Mouse (Mus musculus): ENCODE measurements at regions not wholly inside any gene's neighbourhood (a gene's known extent, or its start where the extent isn't known, plus 50 kb on each side); places are given as distances from the start of the nearest gene placed in this dataset.

GRCm38 (mm10) chr11:113028235-113028919 is 246.4 kb downstream of the Sox9 start:
- DNase-seq (ENCODE audit: low read depth) = no peak

GRCm38 (mm10) chr11:113031405-113031804 is 249.4 kb downstream of the Sox9 start:
- no peak for DNase-seq (ENCODE audit: low read depth)

GRCm38 (mm10) chr11:113032487-113033228 is 250.6 kb downstream of the Sox9 start:
- no peak for DNase-seq (ENCODE audit: low read depth)

- DNase-seq (ENCODE audit: low read depth) = no peak
Observed at GRCm38 (mm10) chr11:113034911-113035310, 252.9 kb downstream of the Sox9 start.

- no peak for DNase-seq (ENCODE audit: low read depth)
Observed at GRCm38 (mm10) chr11:113037736-113038135, 255.7 kb downstream of the Sox9 start.

- DNase-seq (ENCODE audit: low read depth) = no peak
Observed at GRCm38 (mm10) chr11:113042710-113043109, 260.7 kb downstream of the Sox9 start.

- DNase-seq (ENCODE audit: low read depth) = no peak
Observed at GRCm38 (mm10) chr11:113046200-113047051, 264.4 kb downstream of the Sox9 start.

GRCm38 (mm10) chr11:113048158-113048557 is 266.1 kb downstream of the Sox9 start:
- DNase-seq (ENCODE audit: low read depth) = no peak

GRCm38 (mm10) chr11:113049593-113049992 is 267.6 kb downstream of the Sox9 start:
- no peak for DNase-seq (ENCODE audit: low read depth)

- no peak for DNase-seq (ENCODE audit: low read depth)
Observed at GRCm38 (mm10) chr11:113052536-113052935, 270.5 kb downstream of the Sox9 start.

- DNase-seq (ENCODE audit: low read depth) = no peak
Observed at GRCm38 (mm10) chr11:113056042-113056632, 274.1 kb downstream of the Sox9 start.

GRCm38 (mm10) chr11:113056824-113057223 is 274.8 kb downstream of the Sox9 start:
- DNase-seq (ENCODE audit: low read depth) = peak; percentile 44

- DNase-seq (ENCODE audit: low read depth) = no peak
Observed at GRCm38 (mm10) chr11:113070365-113070764, 288.3 kb downstream of the Sox9 start.

- DNase-seq (ENCODE audit: low read depth) = no peak
Observed at GRCm38 (mm10) chr11:113071942-113072341, 289.9 kb downstream of the Sox9 start.

GRCm38 (mm10) chr11:113074328-113074727 is 292.3 kb downstream of the Sox9 start:
- no peak for DNase-seq (ENCODE audit: low read depth)

GRCm38 (mm10) chr11:113076371-113076770 is 294.3 kb downstream of the Sox9 start:
- no peak for DNase-seq (ENCODE audit: low read depth)

GRCm38 (mm10) chr11:113080311-113080710 is 298.3 kb downstream of the Sox9 start:
- DNase-seq (ENCODE audit: low read depth) = no peak

- no peak for DNase-seq (ENCODE audit: low read depth)
Observed at GRCm38 (mm10) chr11:113084442-113084841, 302.4 kb downstream of the Sox9 start.

GRCm38 (mm10) chr11:113085556-113085955 is 303.5 kb downstream of the Sox9 start:
- no peak for DNase-seq (ENCODE audit: low read depth)

GRCm38 (mm10) chr11:113087084-113087483 is 305.1 kb downstream of the Sox9 start:
- no peak for DNase-seq (ENCODE audit: low read depth)

- no peak for DNase-seq (ENCODE audit: low read depth)
Observed at GRCm38 (mm10) chr11:113089637-113090351, 307.8 kb downstream of the Sox9 start.
